Mouse (Mus musculus) kidney, embryonic 16.5 days (tissue): Measurements from ENCODE around the gene Aars. TPM values are rescaled to one million over a fixed set of nuclear protein-coding genes. Genes with fewer than 3 reads are reported as not detected.
A peak's percentile ranks its signal among the peaks of the same experiment; 100 is the strongest.
"Not testable (repeated sequence)": the region's sequence is repeated elsewhere in the genome, so short reads cannot be mapped to it uniquely, and the experiment has no call there.

Experiments
- ATAC-seq: fragments of 200-750 bp; cut with Nextera tagmentation; 2 replicates; pipeline ENCODE4 v1.8.0; 2017; ENCODE audit warnings: moderate TSS enrichment; ENCODE audit not compliant: low FRiP score, low TSS enrichment
- H3K27ac ChIP-seq: fragments of 300-500 bp; sonication (generic); 2 replicates; pipeline ENCODE4 v1.5.1; 2014; ENCODE audit warnings: low read length
- H3K27me3 ChIP-seq: fragments of 300-500 bp; sonication (generic); 2 replicates; pipeline ENCODE4 v1.6.1; 2014; ENCODE audit warnings: low read length, control low read depth, mixed read lengths; ENCODE audit not compliant: insufficient read depth
- H3K36me3 ChIP-seq: fragments of 300-500 bp; sonication (generic); 2 replicates; pipeline ENCODE4 v1.6.1; 2014; ENCODE audit warnings: low read length, control low read depth, mixed read lengths; ENCODE audit not compliant: insufficient read depth
- H3K4me1 ChIP-seq: fragments of 300-500 bp; sonication (generic); 2 replicates; pipeline ENCODE4 v1.6.1; 2014; ENCODE audit warnings: low read length, control low read depth, mixed read lengths; ENCODE audit not compliant: insufficient read depth
- H3K4me2 ChIP-seq: fragments of 300-500 bp; sonication (generic); replicated peaks from 2 replicates; pipeline ENCODE4 v1.6.1; 2014; ENCODE audit warnings: low read depth, low read length
- H3K4me3 ChIP-seq: fragments of 300-500 bp; sonication (generic); 2 replicates; pipeline ENCODE4 v1.5.1; 2014; ENCODE audit warnings: mild to moderate bottlenecking, low read length
- H3K9ac ChIP-seq: fragments of 300-500 bp; sonication (generic); replicated peaks from 2 replicates; pipeline ENCODE4 v1.6.1; 2014; ENCODE audit warnings: low read length
- H3K9me3 ChIP-seq: fragments of 300-500 bp; sonication (generic); 2 replicates; pipeline ENCODE4 v1.6.1; 2016; ENCODE audit warnings: low read length, control low read depth
- WGBS: fragments of 180-500 bp; shearing (Covaris S2); extraction: QIAGEN DNeasy Blood & Tissue Kit; methylation state at CpG from one replicate; pipeline ENCODE4 v1.1.7; 2014; 5-methylcytosine and 5-hydroxymethylcytosine counted together
- polyA plus RNA-seq: library from polyadenylated mRNA; unstranded; fragments of >200 nt; fragmentation: Nextera tagmentation; extraction: Ambion mirVana; gene quantifications from 2 replicates; pipeline ENCODE4 v1.2.1, GENCODE M21; 2015

The Aars gene
- polyA plus RNA-seq, 1 experiment from 2014 or later: 57.7 TPM

GRCm38 (mm10) chr8:111066308-111066707 lies 33.4 kb downstream of the Aars start:
- no peak overlapping the region for H3K9ac ChIP-seq
- H3K4me3 ChIP-seq: no peak overlapping the region
- no peak overlapping the region for H3K4me2 ChIP-seq
- 64% methylated on average over 4 of the region's 4 CpGs for WGBS
- H3K27ac ChIP-seq: no peak overlapping the region
- no peaks in the 10 kb centered on the region for H3K27me3 ChIP-seq
- no peaks in the 10 kb centered on the region for H3K9me3 ChIP-seq
- no peaks in the 10 kb centered on the region for H3K36me3 ChIP-seq
- ATAC-seq: no peak
- H3K4me1 ChIP-seq: peaks cover 3% of the 10 kb centered on the region

GRCm38 (mm10) chr8:111067439-111067838 lies 34.5 kb downstream of the Aars start:
- no peak for ATAC-seq
- Histone ChIP-seq H3K9me3 (no peaks in the 10 kb centered on the region), H3K4me2 (no peak overlapping the region), H3K4me3 (no peak overlapping the region), H3K4me1 (no peaks in the 10 kb centered on the region), H3K36me3 (no peaks in the 10 kb centered on the region), H3K9ac (no peak overlapping the region), H3K27ac (no peak overlapping the region), H3K27me3 (no peaks in the 10 kb centered on the region)
- 29% methylated on average over 10 of the region's 10 CpGs for WGBS

GRCm38 (mm10) chr8:111068660-111069059 lies 35.7 kb downstream of the Aars start:
- not testable (repeated sequence) for H3K9me3 ChIP-seq, H3K27ac ChIP-seq, ATAC-seq, H3K9ac ChIP-seq, H3K27me3 ChIP-seq, H3K36me3 ChIP-seq, H3K4me2 ChIP-seq, H3K4me3 ChIP-seq, H3K4me1 ChIP-seq
- 89% methylated on average over 9 of the region's 9 CpGs for WGBS

- Histone ChIP-seq H3K9me3 (no peaks in the 10 kb centered on the region), H3K27ac (no peak overlapping the region), H3K27me3 (no peaks in the 10 kb centered on the region), H3K36me3 (no peaks in the 10 kb centered on the region), H3K9ac (no peak overlapping the region), H3K4me1 (peaks cover 20% of the 10 kb centered on the region), H3K4me3 (no peak overlapping the region), H3K4me2 (no peak overlapping the region)
- 77% methylated on average over 3 of the region's 3 CpGs for WGBS
- no peak for ATAC-seq
These were observed 43.0 kb downstream of the Aars start for GRCm38 (mm10) chr8:111075926-111076325.

DNA sequence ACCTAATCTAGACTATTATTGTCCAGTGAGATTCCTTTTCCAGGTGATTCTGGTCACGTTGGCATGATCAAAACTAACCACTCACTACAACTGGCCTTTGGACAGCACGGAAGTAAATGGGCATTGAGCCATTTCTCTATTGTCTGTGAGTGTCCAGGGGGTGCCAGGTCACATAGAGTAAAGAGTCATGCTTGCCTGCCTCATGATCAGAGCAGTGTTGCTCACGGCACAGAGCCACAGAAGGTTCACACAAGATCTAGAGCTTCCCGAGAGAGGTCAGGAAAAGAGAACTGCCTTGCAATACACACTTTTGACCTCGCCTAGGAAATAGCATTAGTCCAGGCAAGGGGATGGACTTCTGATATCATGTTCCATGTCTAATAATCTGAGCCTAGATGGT lies 46.5 kb downstream of the Aars start:
- Histone ChIP-seq H3K27me3 (no peaks in the 10 kb centered on the region), H3K4me1 (peaks cover 29% of the 10 kb centered on the region), H3K36me3 (no peaks in the 10 kb centered on the region), H3K27ac (peak overlapping the region; percentile 94), H3K9ac (peak overlapping the region; percentile 61), H3K4me3 (peak overlapping the region; percentile 44), H3K9me3 (no peaks in the 10 kb centered on the region), H3K4me2 (peak overlapping the region; percentile 56)
- peak; percentile 60 for ATAC-seq
- WGBS: 41% methylated on average over 5 of the region's 5 CpGs

DNA sequence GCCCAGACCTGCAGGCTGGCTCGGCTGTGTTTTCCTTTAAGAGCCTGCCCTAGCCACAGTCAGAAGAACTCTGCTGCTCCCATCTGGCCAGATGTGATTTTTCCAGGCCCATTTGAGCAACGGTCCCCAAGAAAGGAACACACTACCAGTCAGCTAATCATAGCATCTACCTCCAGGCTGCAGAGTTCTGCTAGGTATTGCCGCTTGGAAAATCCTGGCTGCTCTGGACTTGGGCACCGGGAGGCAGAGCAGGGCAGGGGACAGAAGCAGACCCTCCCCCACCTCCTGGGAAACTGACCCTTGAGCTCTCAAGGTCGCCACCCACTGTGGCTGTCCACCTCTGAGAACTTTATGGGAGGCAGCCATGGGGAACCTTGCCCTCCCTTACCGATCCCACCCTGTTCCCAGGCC lies 46.9 kb downstream of the Aars start:
- ATAC-seq: peak; percentile 84
- Histone ChIP-seq H3K4me2 (peak overlapping the region; percentile 56), H3K9ac (peak overlapping the region; percentile 61), H3K27ac (peak overlapping the region; percentile 94), H3K4me1 (peaks cover 29% of the 10 kb centered on the region), H3K27me3 (no peaks in the 10 kb centered on the region), H3K9me3 (no peaks in the 10 kb centered on the region), H3K4me3 (peak overlapping the region; percentile 44), H3K36me3 (no peaks in the 10 kb centered on the region)
- WGBS: 12% methylated on average over 6 of the region's 6 CpGs

DNA sequence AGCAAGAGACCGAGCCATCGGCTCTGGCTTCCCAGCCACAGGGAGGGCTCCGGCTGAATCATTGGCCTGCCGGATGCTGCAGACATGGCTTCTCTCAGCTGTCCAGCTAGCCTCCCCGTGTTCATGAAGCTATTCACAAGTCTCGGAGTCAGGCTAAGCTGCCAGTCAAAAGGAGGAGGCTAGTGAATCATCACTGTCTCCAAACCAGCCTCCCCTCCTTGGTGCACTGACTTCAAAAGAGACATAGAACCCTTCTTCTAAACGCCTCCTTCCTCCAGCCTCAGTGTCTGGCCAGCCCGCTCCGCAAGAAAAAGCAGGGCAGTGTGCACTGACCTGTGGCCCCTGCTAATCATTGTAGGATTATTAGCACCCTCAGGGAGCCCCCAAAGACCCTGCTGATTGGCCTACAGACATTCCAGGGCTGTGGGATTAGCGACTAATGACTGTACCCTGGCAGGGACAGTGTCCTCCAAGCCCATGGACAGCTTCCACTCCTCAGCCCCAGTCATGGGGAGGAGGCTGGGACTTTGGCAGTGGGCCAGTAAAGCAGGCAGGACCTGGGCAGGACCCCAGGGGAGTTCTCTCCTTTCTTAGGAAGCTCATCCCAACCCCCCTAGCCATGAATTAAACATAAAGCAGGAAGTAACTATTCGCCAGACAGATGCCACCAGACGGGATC lies 48.8 kb downstream of the Aars start:
- Histone ChIP-seq H3K4me2 (peak overlapping the region; percentile 56), H3K27ac (peak overlapping the region; percentile 94), H3K4me1 (peaks cover 29% of the 10 kb centered on the region), H3K27me3 (no peaks in the 10 kb centered on the region), H3K36me3 (no peaks in the 10 kb centered on the region), H3K9ac (peak overlapping the region; percentile 67), H3K4me3 (peak overlapping the region; percentile 44), H3K9me3 (no peaks in the 10 kb centered on the region)
- 35% methylated on average over 12 of the region's 12 CpGs for WGBS
- peak; percentile 90 for ATAC-seq

- not testable (repeated sequence) for H3K27me3 ChIP-seq, H3K9me3 ChIP-seq, H3K9ac ChIP-seq, ATAC-seq, H3K4me3 ChIP-seq, H3K36me3 ChIP-seq, H3K4me2 ChIP-seq, H3K27ac ChIP-seq
- 92% methylated on average over 5 of the region's 5 CpGs for WGBS
- peaks cover 23% of the 10 kb centered on the region for H3K4me1 ChIP-seq
These were observed 51.0 kb downstream of the Aars start for GRCm38 (mm10) chr8:111083936-111084335.

- Histone ChIP-seq H3K4me3 (no peak overlapping the region), H3K4me2 (no peak overlapping the region), H3K36me3 (no peaks in the 10 kb centered on the region), H3K27ac (no peak overlapping the region), H3K9ac (no peak overlapping the region), H3K9me3 (no peaks in the 10 kb centered on the region), H3K27me3 (no peaks in the 10 kb centered on the region), H3K4me1 (0 out of 2 replicates have a peak, but pooled peaks cover 4% of the 10 kb centered on the region)
- ATAC-seq: no peak
- 0% methylated on average over 2 of the region's 2 CpGs for WGBS
These were observed 57.2 kb downstream of the Aars start for GRCm38 (mm10) chr8:111090126-111090525.

- WGBS: 76% methylated on average over 7 of the region's 7 CpGs
These were observed 58.8 kb downstream of the Aars start for GRCm38 (mm10) chr8:111091706-111092105.

More at GRCm38 (mm10) chr8:111091706-111092105, 58.8 kb downstream of the Aars start:
- Histone ChIP-seq H3K27ac (no peak overlapping the region), H3K4me3 (no peak overlapping the region), H3K4me2 (no peak overlapping the region), H3K9me3 (no peaks in the 10 kb centered on the region), H3K4me1 (peaks cover 15% of the 10 kb centered on the region; the same call in 1 of the 2 replicates), H3K27me3 (no peaks in the 10 kb centered on the region), H3K36me3 (no peaks in the 10 kb centered on the region), H3K9ac (no peak overlapping the region)
- ATAC-seq: no peak
